Mouse (Mus musculus) heart, embryonic 12.5 days (tissue): ENCODE measurements around the gene Nr1i2. TPM values are rescaled to one million over a fixed set of nuclear protein-coding genes. Genes with fewer than 3 reads are reported as not detected.
A peak's percentile ranks its signal among the peaks of the same experiment; 100 is the strongest.

Experiments used
- ATAC-seq: fragments of 200-750 bp; cut with Nextera tagmentation; 2 replicates; pipeline ENCODE4 v1.8.0; 2017; ENCODE audit warnings: moderate TSS enrichment, moderate library complexity; ENCODE audit not compliant: insufficient number of reproducible peaks, low FRiP score
- H3K27ac ChIP-seq: fragments of 300-500 bp; sonication (generic); 2 replicates; pipeline ENCODE4 v1.5.1; 2016; ENCODE audit warnings: mild to moderate bottlenecking, moderate library complexity; ENCODE audit not compliant: poor library complexity, severe bottlenecking
- H3K27me3 ChIP-seq: fragments of 300-500 bp; sonication (generic); replicated peaks from 2 replicates; pipeline ENCODE4 v1.6.1; 2016; ENCODE audit warnings: mild to moderate bottlenecking, moderate library complexity
- H3K36me3 ChIP-seq: fragments of 300-500 bp; sonication (generic); 2 replicates; pipeline ENCODE4 v1.6.1; 2016; ENCODE audit warnings: mild to moderate bottlenecking, moderate library complexity
- H3K4me1 ChIP-seq: fragments of 300-500 bp; sonication (generic); replicated peaks from 2 replicates; pipeline ENCODE4 v1.6.1; 2016; ENCODE audit warnings: mild to moderate bottlenecking
- H3K4me2 ChIP-seq: fragments of 300-500 bp; sonication (generic); 2 replicates; pipeline ENCODE4 v1.6.1; 2016; ENCODE audit warnings: mild to moderate bottlenecking, moderate library complexity
- H3K4me3 ChIP-seq: fragments of 300-500 bp; sonication (generic); 2 replicates; pipeline ENCODE4 v1.5.1; 2016; ENCODE audit warnings: mild to moderate bottlenecking
- H3K9ac ChIP-seq: fragments of 300-500 bp; sonication (generic); 2 replicates; pipeline ENCODE4 v1.6.1; 2016; ENCODE audit warnings: mild to moderate bottlenecking, moderate library complexity
- H3K9me3 ChIP-seq: fragments of 300-500 bp; sonication (generic); replicated peaks from 2 replicates; pipeline ENCODE4 v1.6.1; 2016; ENCODE audit warnings: mild to moderate bottlenecking, moderate library complexity
- WGBS: fragments of 180-500 bp; shearing (Covaris S2); methylation state at CpG from one replicate; pipeline ENCODE4 v1.1.7; 2016; 5-methylcytosine and 5-hydroxymethylcytosine counted together
- polyA plus RNA-seq: library from polyadenylated mRNA; unstranded; fragments of >200 nt; fragmentation: Nextera tagmentation; extraction: Ambion mirVana; gene quantifications from 2 replicates; pipeline ENCODE4 v1.2.1, GENCODE M21; 2016

Gene Nr1i2
- polyA plus RNA-seq, 1 experiment from 2014 or later = not detected

- no peak for ATAC-seq
- 66% methylated on average over 4 of the region's 4 CpGs for WGBS
- Histone ChIP-seq H3K4me1 (peaks cover 20% of the 10 kb centered on the region), H3K27ac (no peak overlapping the region), H3K9ac (no peak overlapping the region), H3K9me3 (no peaks in the 10 kb centered on the region), H3K4me2 (no peak overlapping the region), H3K36me3 (no peaks in the 10 kb centered on the region), H3K27me3 (0 out of 2 replicates have a peak, but pooled peaks cover 3% of the 10 kb centered on the region), H3K4me3 (no peak overlapping the region)
Measured at GRCm38 (mm10) chr16:38286541-38286940, 8.1 kb downstream of the Nr1i2 start.

- WGBS = 84% methylated on average over 7 of the region's 7 CpGs
- peaks cover 20% of the 10 kb centered on the region for H3K4me1 ChIP-seq
Measured at GRCm38 (mm10) chr16:38285801-38286200, 8.8 kb downstream of the Nr1i2 start.

GRCm38 (mm10) chr16:38283300-38283699 is 11.3 kb downstream of the Nr1i2 start:
- Histone ChIP-seq H3K27ac (no peak overlapping the region), H3K4me2 (no peak overlapping the region), H3K4me3 (no peak overlapping the region), H3K27me3 (0 out of 2 replicates have a peak, but pooled peaks cover 3% of the 10 kb centered on the region), H3K9me3 (no peaks in the 10 kb centered on the region), H3K9ac (no peak overlapping the region), H3K36me3 (no peaks in the 10 kb centered on the region), H3K4me1 (peaks cover 10% of the 10 kb centered on the region)
- no peak for ATAC-seq
- WGBS = 49% methylated on average over 3 of the region's 3 CpGs

More at GRCm38 (mm10) chr16:38285801-38286200, 8.8 kb downstream of the Nr1i2 start:
- Histone ChIP-seq H3K9ac (no peak overlapping the region), H3K4me3 (no peak overlapping the region), H3K27me3 (0 out of 2 replicates have a peak, but pooled peaks cover 3% of the 10 kb centered on the region), H3K9me3 (no peaks in the 10 kb centered on the region), H3K36me3 (no peaks in the 10 kb centered on the region), H3K4me2 (no peak overlapping the region), H3K27ac (no peak overlapping the region)
- ATAC-seq = no peak

GRCm38 (mm10) chr16:38282559-38283160 is 12.0 kb downstream of the Nr1i2 start:
- no peaks in the 10 kb centered on the region for H3K9me3 ChIP-seq
- H3K4me1 ChIP-seq = peaks cover 3% of the 10 kb centered on the region
- no peak overlapping the region for H3K4me3 ChIP-seq
- no peak for ATAC-seq
- no peak overlapping the region for H3K9ac ChIP-seq
- 0 out of 2 replicates have a peak, but pooled peaks cover 3% of the 10 kb centered on the region for H3K27me3 ChIP-seq
- H3K4me2 ChIP-seq = no peak overlapping the region
- no peak overlapping the region for H3K27ac ChIP-seq
- 70% methylated on average over 7 of the region's 7 CpGs for WGBS
- H3K36me3 ChIP-seq = no peaks in the 10 kb centered on the region

GRCm38 (mm10) chr16:38280951-38281350 is 13.7 kb downstream of the Nr1i2 start:
- Histone ChIP-seq H3K9me3 (peaks cover 5% of the 10 kb centered on the region), H3K4me1 (no peaks in the 10 kb centered on the region), H3K4me3 (no peak overlapping the region), H3K27ac (no peak overlapping the region), H3K27me3 (0 out of 2 replicates have a peak, but pooled peaks cover 3% of the 10 kb centered on the region), H3K4me2 (no peak overlapping the region), H3K36me3 (no peaks in the 10 kb centered on the region), H3K9ac (no peak overlapping the region)
- 65% methylated on average over 7 of the region's 7 CpGs for WGBS
- no peak for ATAC-seq

- H3K36me3 ChIP-seq = no peaks in the 10 kb centered on the region
- H3K27ac ChIP-seq = no peak overlapping the region
- H3K4me2 ChIP-seq = no peak overlapping the region
- no peak for ATAC-seq
- H3K4me3 ChIP-seq = no peak overlapping the region
- 88% methylated on average over 5 of the region's 5 CpGs for WGBS
- peaks cover 5% of the 10 kb centered on the region for H3K9me3 ChIP-seq
- 0 out of 2 replicates have a peak, but pooled peaks cover 3% of the 10 kb centered on the region for H3K27me3 ChIP-seq
- H3K4me1 ChIP-seq = no peaks in the 10 kb centered on the region
- H3K9ac ChIP-seq = no peak overlapping the region
Measured at GRCm38 (mm10) chr16:38279794-38280193, 14.8 kb downstream of the Nr1i2 start.

GRCm38 (mm10) chr16:38274737-38275136 is 19.9 kb downstream of the Nr1i2 start:
- peaks cover 5% of the 10 kb centered on the region for H3K9me3 ChIP-seq
- H3K9ac ChIP-seq = no peak overlapping the region
- 71% methylated on average over 2 of the region's 2 CpGs for WGBS
- no peaks in the 10 kb centered on the region for H3K4me1 ChIP-seq
- H3K4me3 ChIP-seq = no peak overlapping the region
- no peak overlapping the region for H3K27ac ChIP-seq
- no peaks in the 10 kb centered on the region for H3K36me3 ChIP-seq
- H3K27me3 ChIP-seq = no peaks in the 10 kb centered on the region
- no peak overlapping the region for H3K4me2 ChIP-seq
- ATAC-seq = no peak

GRCm38 (mm10) chr16:38272483-38272882 is 22.1 kb downstream of the Nr1i2 start:
- Histone ChIP-seq H3K4me2 (no peak overlapping the region), H3K4me1 (no peaks in the 10 kb centered on the region), H3K27me3 (no peaks in the 10 kb centered on the region), H3K9me3 (peaks cover 4% of the 10 kb centered on the region), H3K27ac (no peak overlapping the region), H3K9ac (no peak overlapping the region), H3K36me3 (no peaks in the 10 kb centered on the region), H3K4me3 (no peak overlapping the region)
- 78% methylated on average over 5 of the region's 5 CpGs for WGBS
- ATAC-seq = no peak

GRCm38 (mm10) chr16:38271601-38272000 is 23.0 kb downstream of the Nr1i2 start:
- Histone ChIP-seq H3K27me3 (no peaks in the 10 kb centered on the region), H3K4me2 (no peak overlapping the region), H3K36me3 (no peaks in the 10 kb centered on the region), H3K4me1 (no peaks in the 10 kb centered on the region), H3K4me3 (no peak overlapping the region), H3K9me3 (no peaks in the 10 kb centered on the region), H3K9ac (no peak overlapping the region), H3K27ac (no peak overlapping the region)
- ATAC-seq = no peak
- 35% methylated on average over 3 of the region's 3 CpGs for WGBS

- WGBS = 83% methylated on average over 9 of the region's 9 CpGs
- H3K27ac ChIP-seq = no peak overlapping the region
- no peak overlapping the region for H3K9ac ChIP-seq
- ATAC-seq = no peak
- H3K4me1 ChIP-seq = no peaks in the 10 kb centered on the region
- H3K4me2 ChIP-seq = no peak overlapping the region
- H3K36me3 ChIP-seq = no peaks in the 10 kb centered on the region
- no peaks in the 10 kb centered on the region for H3K9me3 ChIP-seq
- H3K4me3 ChIP-seq = no peak overlapping the region
- no peaks in the 10 kb centered on the region; the same call in 1 of the 2 replicates for H3K27me3 ChIP-seq
Measured at GRCm38 (mm10) chr16:38255927-38256326, 38.7 kb downstream of the Nr1i2 start.

GRCm38 (mm10) chr16:38255107-38255506 is 39.5 kb downstream of the Nr1i2 start:
- no peak for ATAC-seq
- Histone ChIP-seq H3K9ac (no peak overlapping the region), H3K27me3 (no peaks in the 10 kb centered on the region; the same call in 1 of the 2 replicates), H3K9me3 (no peaks in the 10 kb centered on the region), H3K4me1 (no peaks in the 10 kb centered on the region), H3K4me2 (no peak overlapping the region), H3K4me3 (no peak overlapping the region), H3K27ac (no peak overlapping the region), H3K36me3 (no peaks in the 10 kb centered on the region)
- 61% methylated on average over 4 of the region's 4 CpGs for WGBS

GRCm38 (mm10) chr16:38254001-38254400 is 40.6 kb downstream of the Nr1i2 start:
- no peak for ATAC-seq
- Histone ChIP-seq H3K4me1 (no peaks in the 10 kb centered on the region), H3K27ac (no peak overlapping the region), H3K4me2 (peak overlapping the region; percentile 14; the same call in 1 of the 2 replicates), H3K36me3 (no peaks in the 10 kb centered on the region), H3K4me3 (no peak overlapping the region), H3K27me3 (no peaks in the 10 kb centered on the region; the same call in 1 of the 2 replicates), H3K9ac (no peak overlapping the region), H3K9me3 (no peaks in the 10 kb centered on the region)
- 67% methylated on average over 14 of the region's 14 CpGs for WGBS
